Mouse (Mus musculus) thymus, adult 2 months (tissue): ENCODE results near the gene Foxj1.

ENCODE experiments used
- CTCF ChIP-seq: fragments of 200-500 bp; IDR thresholded peaks from 2 replicates; pipeline ENCODE4 v1.5.1; 2012; ENCODE audit warnings: mild to moderate bottlenecking, control low read depth, low read length, moderate library complexity, borderline replicate concordance; ENCODE audit not compliant: control insufficient read depth, poor library complexity, insufficient read depth; ENCODE audit errors: extremely low read depth
- POLR2A ChIP-seq: fragments of 200-500 bp; IDR thresholded peaks from 2 replicates; pipeline ENCODE4 v1.6.1; 2012; ENCODE audit warnings: mild to moderate bottlenecking, low read length, control low read depth, moderate library complexity; ENCODE audit not compliant: control insufficient read depth, poor library complexity, insufficient read depth; ENCODE audit errors: extremely low read depth

DNA sequence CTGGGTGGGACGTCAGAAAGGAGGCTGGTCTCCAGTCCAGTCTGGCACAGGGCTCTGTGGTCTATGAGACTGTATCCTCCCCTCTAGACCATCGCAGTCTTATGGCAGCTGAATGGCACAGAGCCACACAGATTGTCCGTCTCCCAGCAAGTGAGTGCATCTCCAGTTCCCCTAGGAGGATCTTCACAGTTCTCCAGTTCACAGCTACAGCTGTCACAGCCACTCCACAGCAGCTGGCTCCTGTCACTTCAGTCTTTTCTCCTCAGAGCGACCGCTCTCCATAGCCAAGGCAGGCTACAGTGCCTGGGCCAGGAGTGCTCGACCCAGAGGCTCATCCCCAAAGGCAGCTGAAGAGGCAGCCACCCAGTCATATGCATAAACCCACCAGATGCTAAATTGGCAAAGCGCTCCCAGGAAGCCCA, 49.4 kb downstream of the Foxj1 start:
- TF ChIP-seq CTCF (no peak), POLR2A (no peak)
